Mouse (Mus musculus) heart, postnatal 4 days (tissue): ENCODE measurements around the gene Car6. TPM values are rescaled to one million over a fixed set of nuclear protein-coding genes. Genes with fewer than 3 reads are reported as not detected.

ENCODE experiments used
- total RNA-seq, 2 experiments: library from RNA; stranded (reverse); gene quantifications; 2 replicates each; pipeline ENCODE4 v1.2.3; 2021

Car6 gene
- total RNA-seq, 2 experiments from 2014 or later: not detected

Other genes with a start within 250 kb of the Car6 start
- gene Spsb1, start 246.3 kb downstream of the Car6 start, total RNA-seq: 10 to 100 TPM; 26.2 to 26.7 TPM
- gene H6pd, start 192.3 kb downstream of the Car6 start, total RNA-seq: 10 to 100 TPM; 34.1 to 35.2 TPM
- 10 to 100 TPM; 14.1 to 19.8 TPM for gene Gpr157, start 114.0 kb downstream of the Car6 start, total RNA-seq
- under 1 TPM; 0.36 to 0.61 TPM for gene Slc2a5, start 82.0 kb downstream of the Car6 start, total RNA-seq
- gene Slc2a7, start 52.4 kb downstream of the Car6 start, total RNA-seq: not detected
- gene Eno1, start 35.4 kb upstream of the Car6 start, total RNA-seq: 100 to 1,000 TPM; 303 to 307 TPM
- gene Rere, start 80.3 kb upstream of the Car6 start, total RNA-seq: 10 to 100 TPM; 70.0 to 72.5 TPM